Mouse (Mus musculus) myocyte (in vitro differentiated cells): ENCODE measurements around the gene Alox5.

Source experiments
- E2F4 ChIP-seq: IDR thresholded peaks from one replicate; pipeline ENCODE4 v1.6.1; 2011; ENCODE audit warnings: mild to moderate bottlenecking, control low read depth, moderate library complexity; ENCODE audit not compliant: insufficient read depth
- MAX ChIP-seq: IDR thresholded peaks from one replicate; pipeline ENCODE4 v1.6.1; 2011; ENCODE audit warnings: low read depth, mild to moderate bottlenecking, control low read depth
- POLR2A ChIP-seq: IDR thresholded peaks from one replicate; pipeline ENCODE4 v1.6.1; 2011; ENCODE audit warnings: low read depth, mild to moderate bottlenecking, control low read depth, moderate library complexity; ENCODE audit not compliant: insufficient read length
- POLR2AphosphoS2 ChIP-seq: IDR thresholded peaks from one replicate; pipeline ENCODE4 v1.6.1; 2011; ENCODE audit warnings: low read depth, control low read depth; ENCODE audit not compliant: insufficient read length
- SRF ChIP-seq: IDR thresholded peaks from one replicate; pipeline ENCODE4 v1.6.1; 2011; ENCODE audit warnings: low read depth; ENCODE audit not compliant: control insufficient read depth, insufficient read length
- TCF12 ChIP-seq: IDR thresholded peaks from one replicate; pipeline ENCODE4 v1.6.1; 2011; ENCODE audit warnings: mild to moderate bottlenecking, control low read depth; ENCODE audit not compliant: poor library complexity, insufficient read depth, severe bottlenecking
- USF1 ChIP-seq: IDR thresholded peaks from one replicate; pipeline ENCODE4 v1.6.1; 2011; ENCODE audit warnings: low read depth, mild to moderate bottlenecking, control low read depth, moderate library complexity

GRCm38 (mm10) chr6:116385194-116386044 is 75.6 kb downstream of the Alox5 start:
- TF ChIP-seq POLR2A = no peak
- no peak for TF ChIP-seq SRF
- no peak for TF ChIP-seq E2F4
- TF ChIP-seq POLR2AphosphoS2 = no peak
- no peak for TF ChIP-seq USF1
- TF ChIP-seq TCF12 = no peak
- no peak for TF ChIP-seq MAX
